Mouse (Mus musculus): ENCODE measurements around the gene Olfr995.

Olfr995 gene

GRCm38 (mm10) chr2:85443539-85443938 lies at the start of gene Olfr995:
Gene Olfr995 (minus strand): TSS chr2:85443639.
- DNase-seq: no peak

GRCm38 (mm10) chr2:85490396-85490795 lies 47.0 kb upstream of the Olfr995 start:
- DNase-seq: no peak

GRCm38 (mm10) chr2:85466801-85467325 lies 23.4 kb upstream of the Olfr995 start:
- DNase-seq: no peak

- DNase-seq: no peak
Measured at GRCm38 (mm10) chr2:85442546-85442945, 893 bp downstream of the Olfr995 start.

GRCm38 (mm10) chr2:85436351-85436750 lies 7.1 kb downstream of the Olfr995 start, which contains the start of gene Olfr994:
Gene Olfr994 (minus strand): TSS chr2:85436451.
- DNase-seq: no peak

- DNase-seq: no peak
Measured at GRCm38 (mm10) chr2:85425893-85426292, 17.5 kb downstream of the Olfr995 start.

- DNase-seq: no peak
Measured at GRCm38 (mm10) chr2:85414777-85415176, 28.7 kb downstream of the Olfr995 start, which contains the start of gene Olfr993. Gene Olfr993 (minus strand): TSS chr2:85414877.

DNA sequence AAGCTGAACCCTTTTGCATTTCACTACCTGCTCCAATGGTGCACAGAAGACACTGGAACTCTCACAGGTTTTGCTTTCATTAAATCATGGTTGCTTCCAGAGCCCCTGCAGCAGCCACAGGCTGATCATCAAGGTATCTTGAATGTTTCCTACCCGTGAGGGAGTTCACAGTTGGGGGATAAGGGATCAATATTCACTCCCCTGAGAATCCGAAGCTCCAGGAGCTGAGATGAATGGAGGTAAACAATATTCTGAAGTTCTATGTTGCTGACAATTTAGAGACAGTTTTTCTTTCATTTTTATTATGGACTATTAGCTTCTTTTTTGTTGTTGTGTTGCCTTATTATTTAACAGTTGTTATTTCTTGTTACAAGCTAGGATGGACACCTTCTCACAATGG lies 34.1 kb downstream of the Olfr995 start, which contains the start of gene Olfr992:
Gene Olfr992, minus strand, starts transcription at position 101 of the 400 bp plus-strand sequence.
- no peak for DNase-seq
